Mouse (Mus musculus): ENCODE results near the gene Lhx2.

Gene Lhx2

DNA sequence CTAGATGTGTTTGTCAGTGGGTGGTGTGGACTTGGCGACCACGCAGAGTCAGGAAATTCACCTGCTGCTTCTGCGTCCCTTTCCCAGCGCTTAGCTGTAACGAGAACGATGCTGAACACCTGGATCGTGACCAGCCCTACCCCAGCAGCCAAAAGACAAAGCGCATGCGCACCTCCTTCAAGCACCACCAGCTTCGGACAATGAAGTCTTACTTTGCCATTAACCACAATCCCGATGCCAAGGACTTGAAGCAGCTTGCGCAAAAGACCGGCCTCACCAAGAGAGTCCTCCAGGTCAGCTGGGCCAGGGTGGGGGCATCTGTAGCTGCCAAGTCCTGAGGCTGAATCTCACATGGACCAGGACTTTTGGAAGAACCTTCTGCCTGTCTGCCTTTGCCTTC is 20.7 kb downstream of the Lhx2 start:
- no peak for DNase-seq (ENCODE audit: low spot score)

DNA sequence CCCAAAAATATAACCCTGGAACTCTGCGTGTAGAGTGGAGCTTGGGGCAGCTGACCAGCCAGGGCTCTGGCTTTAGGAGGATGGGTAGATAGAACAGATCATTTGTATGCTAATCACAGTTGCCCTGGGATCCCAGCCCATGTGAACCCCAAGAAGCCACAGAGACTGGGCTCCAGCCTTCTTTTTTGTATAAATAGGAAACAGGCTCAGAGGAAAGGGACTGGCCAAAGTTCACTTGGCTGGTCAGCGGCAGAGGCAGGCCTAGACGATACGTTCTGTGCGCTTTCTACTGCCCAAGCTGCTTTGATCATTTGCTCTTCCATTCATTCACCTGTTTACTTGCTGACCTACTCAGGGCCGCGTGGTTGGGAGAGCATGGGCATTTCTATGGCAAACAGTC is 27.1 kb downstream of the Lhx2 start:
- DNase-seq (ENCODE audit: low spot score): no peak

DNA sequence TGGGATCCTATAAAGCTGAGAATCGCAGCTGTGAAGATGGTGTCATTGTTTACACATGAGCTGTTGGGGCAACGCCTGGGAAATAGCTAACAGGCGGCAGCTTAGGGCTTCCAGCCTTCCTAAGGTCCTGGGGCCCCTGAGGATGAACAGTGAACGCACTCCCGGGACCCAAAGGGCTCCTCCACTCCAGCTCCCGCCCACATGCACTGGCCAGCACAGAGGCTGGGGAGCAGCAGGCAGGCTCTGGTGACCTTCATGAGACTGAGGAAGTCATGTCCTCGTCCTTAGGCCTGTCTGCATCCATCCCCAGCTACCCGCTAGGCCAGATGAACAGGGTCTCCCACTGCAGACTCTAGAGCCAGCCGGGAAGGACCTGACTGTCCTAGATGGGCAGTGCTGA is 27.9 kb downstream of the Lhx2 start:
- no peak for DNase-seq (ENCODE audit: low spot score)

DNA sequence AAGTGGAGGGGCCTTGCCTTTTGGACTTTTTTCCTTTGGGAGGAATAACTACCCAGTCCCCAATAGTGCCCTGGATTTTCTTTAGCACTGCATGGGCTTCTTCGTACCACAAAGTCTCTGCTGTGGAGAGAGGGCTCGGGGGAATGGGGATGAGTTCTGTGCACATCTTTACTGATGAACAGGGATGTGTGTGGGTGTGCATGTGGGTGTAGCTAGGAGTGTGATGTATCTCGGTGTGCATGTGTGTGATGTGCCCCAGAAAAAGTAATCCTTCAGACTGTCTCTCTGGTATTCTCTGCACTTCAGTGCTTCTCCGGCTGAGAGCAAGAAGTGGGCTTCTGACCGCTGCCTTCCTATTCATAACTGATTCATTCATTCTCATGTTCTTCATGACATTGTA is 28.8 kb downstream of the Lhx2 start:
- DNase-seq (ENCODE audit: low spot score): no peak

DNA sequence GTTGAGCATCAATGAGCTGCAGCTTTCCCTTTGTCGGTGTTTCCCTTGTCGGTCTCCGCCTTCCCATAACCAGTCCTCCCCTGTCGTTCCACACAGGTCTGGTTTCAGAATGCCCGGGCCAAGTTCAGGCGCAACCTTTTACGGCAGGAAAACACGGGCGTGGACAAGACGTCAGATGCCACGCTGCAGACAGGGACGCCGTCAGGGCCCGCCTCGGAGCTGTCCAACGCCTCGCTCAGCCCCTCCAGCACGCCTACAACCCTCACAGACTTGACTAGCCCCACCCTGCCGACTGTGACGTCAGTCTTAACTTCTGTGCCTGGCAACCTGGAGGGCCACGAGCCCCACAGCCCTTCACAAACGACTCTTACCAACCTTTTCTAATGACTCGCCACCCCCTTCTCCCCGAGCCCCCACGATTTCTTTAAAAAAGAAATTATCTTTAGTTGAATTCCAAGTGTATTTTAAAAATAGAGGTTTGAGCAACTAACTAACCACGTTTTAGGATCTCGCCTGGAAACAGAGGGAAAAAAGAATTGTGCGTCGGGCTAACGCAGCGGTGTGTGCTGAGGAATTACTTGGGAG is 29.8 kb downstream of the Lhx2 start:
- no peak for DNase-seq (ENCODE audit: low spot score)

DNA sequence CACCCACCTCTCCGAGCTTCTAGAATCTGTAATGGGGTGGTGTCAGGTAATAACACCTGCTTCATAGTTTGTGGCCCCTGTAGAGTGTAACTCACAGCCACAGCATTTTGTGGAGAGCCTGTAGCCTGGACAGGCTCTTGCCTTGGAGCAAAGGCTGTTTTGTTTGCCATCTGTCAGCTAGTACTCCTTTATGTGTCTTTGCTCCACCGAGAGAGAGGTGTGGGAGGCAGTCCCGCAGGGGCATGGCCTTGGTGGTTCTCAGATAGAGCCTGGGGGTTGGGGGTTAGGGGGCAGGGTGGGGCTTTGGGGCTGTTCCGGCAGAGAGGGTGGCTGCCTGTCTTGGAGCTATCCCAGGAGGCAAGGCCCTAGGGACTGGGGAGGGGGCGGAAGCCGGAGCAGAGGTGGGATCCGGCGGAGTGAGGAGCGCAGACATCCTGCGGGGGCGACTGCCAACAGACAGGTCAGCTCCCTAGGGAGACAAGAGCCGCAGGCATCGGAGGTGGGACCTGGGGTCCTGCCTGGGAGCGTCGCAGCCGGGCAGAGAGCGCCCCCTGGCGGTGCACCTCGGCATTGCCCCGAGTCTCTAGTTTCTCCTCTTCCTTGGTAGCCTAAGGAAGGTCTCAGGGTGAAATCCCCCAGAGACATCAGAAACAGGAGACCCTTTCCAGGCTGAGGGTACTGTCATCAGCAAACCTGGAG is 36.7 kb downstream of the Lhx2 start:
- DNase-seq (ENCODE audit: low spot score): peak; percentile 62

DNA sequence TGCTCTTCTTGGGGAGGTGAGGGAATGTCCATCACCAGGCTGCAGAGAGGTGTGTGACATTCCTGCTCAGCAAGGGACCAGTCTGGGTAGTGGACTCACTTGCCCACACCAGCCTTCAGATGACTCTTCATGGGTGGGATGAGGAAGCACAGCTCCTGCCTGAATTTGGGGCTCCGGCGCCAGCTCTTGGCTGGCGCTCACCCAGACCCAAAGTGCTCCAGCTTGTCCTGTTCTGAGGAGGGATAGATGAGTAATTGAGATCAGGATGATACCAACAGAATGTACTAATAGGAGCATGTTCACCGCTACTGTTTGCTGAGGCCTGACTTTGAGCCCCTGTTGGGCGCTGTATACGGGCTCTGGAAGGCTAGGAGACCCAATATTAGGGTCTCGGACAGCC is 38.2 kb downstream of the Lhx2 start:
- no peak for DNase-seq (ENCODE audit: low spot score)

DNA sequence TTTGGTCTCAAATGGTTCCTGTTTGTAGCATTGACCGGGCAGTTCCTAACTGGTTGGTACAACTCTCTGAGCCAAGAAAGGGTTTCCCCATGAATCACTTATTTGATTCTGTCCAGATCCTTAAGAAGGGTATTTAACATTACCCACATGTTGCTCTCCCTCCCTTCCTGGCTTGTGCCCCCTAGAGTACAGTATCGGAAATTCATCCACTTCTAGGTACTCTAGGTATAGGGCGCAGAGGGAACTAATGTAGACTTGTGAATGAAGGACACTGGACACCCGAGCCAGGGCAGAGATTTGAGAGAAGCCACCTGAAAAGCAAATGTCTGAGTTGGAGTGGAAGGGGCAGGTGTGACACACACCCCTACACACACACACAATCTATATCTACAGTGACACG is 39.3 kb downstream of the Lhx2 start:
- DNase-seq (ENCODE audit: low spot score): no peak

DNA sequence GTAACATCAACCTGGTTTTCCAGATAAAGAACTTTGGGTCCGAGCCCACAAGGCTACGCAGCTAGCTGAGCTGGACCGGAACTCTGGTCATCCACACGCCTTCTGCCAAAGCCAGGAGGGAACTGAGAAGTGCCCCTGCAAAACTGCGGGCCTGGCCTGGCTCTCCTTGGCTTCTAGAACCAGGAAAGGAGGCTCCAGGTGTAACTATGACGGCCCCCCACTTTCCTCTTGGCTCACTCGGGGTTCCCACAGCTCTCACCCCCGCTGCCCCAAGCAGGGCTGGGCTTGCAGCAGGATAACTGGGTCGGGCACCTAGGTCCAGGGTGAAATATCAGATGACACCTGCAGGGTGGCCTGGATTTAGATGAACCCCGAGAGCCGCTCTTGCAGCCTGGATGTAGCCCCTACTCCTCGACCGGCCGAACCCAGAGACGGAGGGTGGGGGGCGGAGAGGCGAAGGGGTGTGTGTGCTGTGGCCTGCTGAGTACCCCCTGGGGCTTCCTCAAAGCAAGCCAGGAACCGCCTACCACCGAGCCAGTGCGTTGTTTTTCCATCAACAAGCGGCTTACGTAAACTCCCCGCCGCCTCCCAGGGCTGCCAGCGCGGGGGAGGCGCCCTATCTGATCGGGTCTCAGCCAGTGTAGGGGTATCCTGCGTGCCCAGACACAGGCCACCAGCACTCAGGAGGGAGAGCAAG is 39.9 kb downstream of the Lhx2 start:
- no peak for DNase-seq (ENCODE audit: low spot score)

DNA sequence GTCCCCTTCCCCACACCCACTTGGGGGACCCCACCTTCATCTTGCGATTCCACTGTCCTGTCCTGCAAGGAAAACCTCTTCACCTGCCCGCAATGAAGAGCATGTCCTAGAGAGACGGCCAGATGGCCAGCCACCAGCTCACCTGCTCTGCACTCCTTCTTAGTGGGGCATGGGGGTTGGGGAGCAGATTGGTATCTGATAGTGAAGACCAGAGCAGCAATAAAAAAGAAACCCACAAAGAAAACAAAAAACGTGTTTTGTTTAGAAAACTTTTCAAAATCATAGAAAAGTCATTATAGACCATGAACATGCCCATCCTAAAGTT is 40.4 kb downstream of the Lhx2 start:
- DNase-seq (ENCODE audit: low spot score): no peak

DNA sequence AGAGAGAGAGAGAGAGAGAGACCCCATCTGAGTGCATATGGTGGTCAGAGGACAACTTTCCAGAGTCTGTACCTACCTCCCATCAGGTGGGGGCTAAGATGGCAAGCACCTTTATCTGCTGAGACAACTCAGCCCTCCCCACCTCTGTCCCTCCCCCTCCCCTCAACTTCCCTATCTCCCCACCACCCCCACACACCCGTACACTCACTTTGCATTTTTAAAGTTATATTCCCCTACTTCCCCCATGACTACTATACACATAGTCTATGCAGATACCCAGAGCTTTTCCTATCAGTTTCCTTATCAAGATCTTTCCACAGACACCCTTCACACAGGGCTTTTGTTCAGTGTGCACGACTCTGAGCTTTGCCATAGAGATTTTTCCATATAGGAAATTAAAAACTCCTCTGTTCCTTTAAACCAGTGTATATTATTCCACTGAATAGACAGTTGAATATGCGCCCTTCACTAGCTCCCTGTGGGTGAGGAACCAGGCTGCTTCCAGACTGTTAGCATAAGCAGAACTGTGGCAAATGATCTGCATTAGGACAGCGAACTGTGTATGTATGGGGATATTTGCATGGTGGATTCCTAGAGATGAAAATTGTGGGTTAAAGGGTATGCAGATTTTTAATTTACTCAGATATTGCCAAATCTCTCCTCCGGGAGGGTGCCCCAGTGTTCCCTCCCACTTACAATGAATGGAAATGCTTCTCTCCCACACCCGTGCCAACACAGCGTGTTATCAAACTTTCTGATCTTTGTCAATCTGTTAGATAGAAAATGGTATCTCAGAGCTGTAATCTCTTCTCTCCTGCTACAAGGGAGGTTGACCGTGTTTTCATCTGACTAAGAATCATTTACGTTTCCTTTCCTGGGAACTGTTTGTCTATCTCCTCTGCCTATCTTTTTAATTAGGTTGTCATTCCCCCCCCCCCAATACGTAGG is 41.3 kb downstream of the Lhx2 start:
- no peak for DNase-seq (ENCODE audit: low spot score)

DNA sequence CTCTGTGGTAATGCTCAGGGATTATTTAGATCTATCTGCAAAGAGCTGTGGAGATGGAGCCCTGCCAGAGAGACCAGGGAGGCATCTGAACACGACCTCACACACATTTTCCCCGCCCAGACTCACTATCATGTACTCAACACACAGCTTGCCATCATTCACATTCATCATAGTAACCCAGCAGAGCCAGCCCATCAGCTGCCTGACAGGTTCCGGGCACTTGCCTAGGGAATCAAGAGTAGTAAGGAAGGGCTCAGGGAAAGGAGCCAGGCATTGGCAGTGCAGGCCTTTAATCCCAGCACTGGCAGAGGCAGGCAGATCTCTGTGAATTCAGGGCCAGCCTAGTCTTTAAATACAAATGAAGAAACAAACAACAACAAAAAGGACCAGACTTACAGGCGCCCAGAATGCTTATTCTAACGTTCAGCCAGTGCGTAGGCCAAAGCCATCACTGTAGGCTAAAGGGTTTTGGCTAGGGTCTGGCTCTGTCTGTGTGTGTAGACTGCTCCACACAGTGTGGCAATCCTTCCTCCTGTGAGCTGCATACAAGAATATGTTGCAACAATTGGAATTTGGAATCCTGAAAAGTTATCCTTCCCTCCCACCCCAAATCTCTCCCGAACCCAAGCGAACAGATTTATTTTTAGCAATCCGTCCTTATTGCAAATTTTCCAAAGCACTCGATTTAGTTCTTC is 48.6 kb downstream of the Lhx2 start:
- DNase-seq (ENCODE audit: low spot score): no peak

DNA sequence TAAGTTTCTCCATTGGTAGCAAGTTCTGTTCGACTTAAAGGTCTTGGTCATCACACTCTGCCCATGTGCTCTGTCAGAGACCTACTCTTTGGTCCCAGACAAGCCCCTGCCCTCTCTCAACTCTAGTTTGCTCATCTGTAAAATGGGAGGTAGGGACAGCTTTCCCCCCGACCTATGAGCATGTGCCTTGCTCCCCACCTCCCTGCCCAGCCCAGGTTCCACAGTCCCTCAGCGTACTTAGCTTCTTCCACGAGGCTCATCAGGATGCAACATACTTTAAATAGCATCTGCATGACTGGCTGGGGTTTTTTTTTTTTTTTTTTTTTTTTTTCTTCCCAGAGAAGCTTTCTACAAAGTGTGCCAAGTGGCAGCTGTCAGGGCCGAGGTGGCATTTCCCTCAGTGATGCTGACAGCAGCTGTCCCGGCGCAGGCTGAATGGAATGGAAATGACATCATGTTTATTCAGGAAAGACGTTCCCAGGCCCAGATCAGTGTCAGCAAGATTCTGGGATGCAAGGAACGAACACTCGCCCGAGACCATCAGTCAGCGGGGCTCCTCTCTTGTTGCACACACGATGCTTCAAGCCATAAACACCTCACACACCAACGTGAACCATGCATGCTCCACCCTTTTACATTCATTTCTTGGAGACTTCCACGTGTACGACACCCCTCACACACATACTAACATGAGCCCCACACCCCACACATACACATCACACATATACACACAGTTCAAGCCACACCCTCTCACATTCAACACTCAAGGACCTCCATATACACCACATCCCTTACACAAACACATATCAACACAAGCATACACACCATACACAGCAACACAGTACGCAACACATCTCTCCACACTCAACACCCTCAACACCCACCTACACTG is 56.1 kb downstream of the Lhx2 start:
- no peak for DNase-seq (ENCODE audit: low spot score)

DNA sequence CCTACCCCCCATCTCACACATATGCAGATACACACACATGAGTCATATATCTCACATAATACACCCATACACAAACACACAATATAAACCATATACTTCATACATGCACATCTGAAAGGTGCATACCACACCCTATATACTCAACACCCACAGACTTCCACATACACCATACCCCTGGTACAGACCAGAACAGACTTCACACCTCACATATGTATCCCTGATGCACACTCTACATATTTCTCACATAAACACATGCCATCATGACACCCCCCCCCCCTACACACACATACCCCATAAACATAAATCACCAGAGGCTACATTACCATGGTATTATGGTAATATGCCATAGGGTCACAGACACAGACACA is 56.8 kb downstream of the Lhx2 start:
- no peak for DNase-seq (ENCODE audit: low spot score)

DNA sequence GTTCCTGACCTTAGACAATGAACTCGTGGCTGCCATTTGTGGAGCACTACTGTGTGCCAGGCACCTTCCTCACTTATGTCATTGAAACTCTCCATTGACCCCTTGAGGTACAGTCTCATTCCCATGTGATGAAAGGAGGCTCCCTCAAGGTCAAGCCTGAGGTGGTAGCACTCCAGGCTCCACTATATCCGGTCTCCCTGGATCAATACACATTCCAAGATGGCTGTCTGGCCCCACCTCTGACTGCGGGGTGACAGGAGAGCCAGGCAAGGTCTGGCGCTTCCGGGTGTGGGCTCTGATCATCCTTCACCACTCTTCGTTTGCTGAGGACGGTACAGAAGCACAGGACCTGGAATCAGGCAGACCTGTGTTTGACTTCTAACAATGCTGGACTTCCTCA is 58.2 kb downstream of the Lhx2 start:
- DNase-seq (ENCODE audit: low spot score): no peak

DNA sequence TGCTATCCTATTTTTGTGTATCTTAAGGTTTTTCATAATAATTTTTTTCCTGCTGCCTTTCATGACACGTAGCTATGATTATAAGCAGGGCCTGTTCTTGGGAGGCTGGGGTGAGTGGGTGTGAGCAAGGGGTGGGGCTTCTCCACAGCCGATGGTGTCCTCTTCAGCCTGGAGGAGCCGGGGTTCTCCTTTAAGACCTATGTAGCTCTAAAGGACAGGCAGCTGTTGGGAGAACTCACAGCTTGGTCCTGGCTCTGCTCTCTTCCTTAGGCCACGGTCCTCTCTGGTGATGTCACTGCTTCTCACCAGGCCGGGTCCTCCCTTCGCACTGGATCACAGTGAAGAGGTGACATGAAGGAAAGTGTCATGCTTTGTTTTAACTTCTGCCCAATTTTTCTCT is 58.8 kb downstream of the Lhx2 start:
- no peak for DNase-seq (ENCODE audit: low spot score)

DNA sequence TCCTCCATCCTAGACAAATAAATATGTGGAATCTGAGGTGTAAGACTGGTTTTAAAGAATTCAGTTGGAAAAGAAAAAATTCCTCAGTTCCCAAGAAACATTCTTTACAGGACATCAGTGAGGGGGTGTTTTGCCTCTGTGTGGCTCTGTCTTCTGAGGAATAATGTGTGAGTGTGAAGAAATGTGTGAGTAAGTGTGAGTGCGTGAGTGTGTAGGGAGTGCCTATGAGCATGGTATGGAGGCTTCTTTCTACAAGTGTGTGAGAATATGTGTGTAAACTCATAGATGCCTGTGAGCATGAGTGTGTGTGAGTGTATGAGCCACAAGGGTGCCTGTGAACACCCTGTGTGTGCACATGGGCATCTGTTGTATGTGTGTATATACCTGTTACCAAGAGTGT is 63.5 kb downstream of the Lhx2 start:
- no peak for DNase-seq (ENCODE audit: low spot score)

DNA sequence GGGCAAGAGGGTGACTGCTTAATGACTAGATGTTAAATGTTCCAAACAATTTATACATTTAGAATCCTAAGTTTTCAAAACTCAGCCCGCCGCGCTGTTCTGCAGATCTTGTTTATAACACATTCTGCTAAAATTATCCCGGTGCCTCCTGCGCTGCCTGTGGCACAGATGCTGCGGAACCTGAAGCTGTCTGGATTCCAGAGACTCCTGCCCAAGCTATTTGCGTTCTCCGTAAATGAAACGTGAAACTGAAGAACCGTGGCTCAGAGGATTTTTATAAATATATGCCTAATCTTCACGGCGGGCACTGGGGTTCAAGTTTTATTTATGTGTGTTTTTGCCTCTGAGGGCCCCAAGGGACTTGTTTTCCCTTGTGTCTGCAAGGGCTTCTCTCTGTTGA is 64.2 kb downstream of the Lhx2 start:
- DNase-seq (ENCODE audit: low spot score): no peak

DNA sequence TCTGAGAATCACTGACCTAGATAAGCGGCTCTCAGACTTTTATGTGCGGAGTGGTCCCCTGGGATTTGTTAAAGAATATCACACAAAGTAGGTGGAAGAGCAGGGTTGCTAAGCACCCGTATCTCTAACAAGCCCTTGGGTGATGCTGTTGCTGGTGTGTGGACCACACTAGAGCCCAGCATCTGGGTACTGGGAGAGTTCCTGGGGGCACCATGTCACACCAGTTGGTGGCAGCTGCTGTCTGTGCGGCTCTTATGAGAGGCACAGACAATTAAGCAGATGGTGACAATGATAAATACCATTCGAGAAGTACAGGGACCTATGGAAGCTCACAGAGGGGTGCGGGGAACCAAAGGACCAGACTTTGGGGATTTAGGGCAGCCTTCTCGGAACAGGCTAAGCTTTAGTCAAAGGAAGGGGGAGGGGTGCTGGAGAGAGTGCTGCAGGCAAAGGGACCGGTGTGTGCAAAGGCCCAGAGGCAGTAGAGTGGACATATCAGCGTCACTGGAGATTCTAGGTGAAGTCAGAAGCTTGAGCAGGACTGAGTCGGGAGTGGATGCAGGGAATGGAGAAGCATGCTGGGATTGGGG is 65.0 kb downstream of the Lhx2 start:
- no peak for DNase-seq (ENCODE audit: low spot score)

DNA sequence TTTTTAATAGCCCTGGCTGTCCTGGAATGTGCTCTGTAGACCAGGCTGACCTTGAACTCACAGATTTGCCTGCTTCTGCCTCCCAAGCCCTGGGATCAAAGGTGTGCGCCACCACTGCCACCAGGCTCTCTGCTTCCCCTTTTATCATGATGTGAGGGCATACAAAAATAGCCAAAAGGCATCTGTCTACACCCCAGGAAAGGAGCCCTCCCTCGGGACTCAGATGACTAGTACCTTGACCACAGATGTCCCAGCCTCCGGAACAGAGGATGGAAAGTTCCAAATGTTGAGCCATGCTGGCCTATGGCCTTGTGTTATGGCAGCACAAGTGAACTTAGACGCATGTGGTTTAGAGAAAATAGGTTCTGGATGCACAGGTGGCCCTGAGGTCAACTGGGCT is 66.3 kb downstream of the Lhx2 start:
- no peak for DNase-seq (ENCODE audit: low spot score)

DNA sequence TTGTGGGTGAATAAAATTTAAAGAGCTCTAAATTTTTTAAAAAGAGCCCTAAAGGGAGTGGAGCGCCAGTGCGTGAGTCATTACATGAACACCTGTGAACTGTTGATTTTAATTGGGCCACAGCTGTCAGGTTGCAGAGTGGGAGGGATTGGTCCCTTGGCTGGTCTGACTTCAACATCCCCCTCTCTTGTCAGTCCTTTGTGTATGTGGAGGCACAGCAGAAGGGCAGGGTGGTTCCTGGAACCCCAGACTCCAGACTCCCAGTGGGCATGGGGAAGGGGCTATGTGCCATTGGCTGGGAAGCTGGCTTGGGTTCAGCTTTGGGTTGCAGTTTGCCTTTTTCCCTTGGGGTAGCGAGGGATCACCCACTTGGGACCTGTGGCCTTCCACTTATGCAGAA is 70.2 kb downstream of the Lhx2 start:
- no peak for DNase-seq (ENCODE audit: low spot score)
